Mouse (Mus musculus) layer of hippocampus, postnatal 36 days (tissue): Measurements from ENCODE around the gene Masp1. TPM values are rescaled to one million over a fixed set of nuclear protein-coding genes. Genes with fewer than 3 reads are reported as not detected.
A peak's percentile ranks its signal among the peaks of the same experiment; 100 is the strongest.

Source experiments
- DNase-seq, 2 experiments: peaks; one replicate each; pipeline ENCODE4 v3.0.0; 2022
- total RNA-seq, 2 experiments: library from RNA; stranded (reverse); gene quantifications; 2 replicates each; pipeline ENCODE4 v1.2.3; 2021

Masp1 gene
- total RNA-seq, 2 experiments from 2014 or later = 13.9 TPM

DNA sequence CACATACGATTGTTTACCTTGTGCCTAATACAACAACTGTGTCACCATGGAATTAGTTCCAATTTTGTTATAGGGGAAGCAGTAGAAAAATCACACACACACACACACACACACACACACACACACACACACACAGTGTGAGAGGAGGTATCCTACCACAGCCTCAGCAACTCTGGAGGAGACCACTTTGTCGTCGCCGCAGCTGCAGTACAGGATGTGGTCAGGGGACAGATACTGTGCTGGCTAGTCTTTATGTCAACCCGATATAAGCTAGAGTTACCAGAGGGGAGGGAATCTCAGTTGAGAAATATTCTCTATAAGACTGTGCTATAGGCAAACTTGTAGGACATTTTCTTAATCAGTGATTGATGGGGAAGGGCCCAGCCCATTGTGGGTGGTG lies 63.3 kb downstream of the Masp1 start:
- DNase-seq = no peak

DNA sequence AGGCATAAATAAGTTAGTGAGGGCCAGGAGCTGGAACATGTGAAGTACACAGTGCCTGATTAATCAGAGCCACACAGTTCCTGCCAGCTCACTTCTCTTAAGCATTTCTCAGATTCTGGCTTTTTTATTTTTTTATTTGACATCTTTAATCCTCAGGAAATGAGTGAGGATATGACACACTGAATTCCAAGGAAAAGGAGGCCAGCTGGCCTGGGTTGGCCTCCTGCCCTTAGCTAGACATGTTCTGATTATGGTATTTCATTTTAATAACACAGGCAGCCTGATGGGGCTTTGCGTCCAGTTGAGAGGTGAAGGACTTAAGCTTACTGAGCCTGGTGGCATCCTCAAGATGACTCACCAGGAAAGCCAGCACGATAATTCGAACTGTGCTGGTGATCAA lies 64.1 kb downstream of the Masp1 start:
- no peak for DNase-seq

DNA sequence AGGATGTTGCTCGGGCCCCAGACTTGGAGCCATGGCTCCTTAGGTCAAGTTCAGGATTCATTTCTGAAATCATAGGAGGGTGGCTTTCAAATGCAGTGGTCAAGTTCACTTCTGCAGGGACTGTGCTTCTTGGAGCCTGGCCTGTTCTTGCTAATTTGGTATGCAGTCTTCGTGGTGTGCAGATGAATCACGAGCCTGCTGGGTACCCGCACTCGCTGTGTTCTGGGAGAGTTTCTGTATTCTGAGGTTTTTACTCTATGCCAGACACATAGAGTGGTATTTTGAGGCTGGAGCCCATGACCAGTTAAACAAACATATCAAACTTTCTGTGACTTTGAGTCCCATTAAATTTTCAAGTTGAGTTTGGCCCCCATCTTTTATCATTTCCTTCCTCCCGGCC lies 66.2 kb downstream of the Masp1 start:
- DNase-seq = no peak

DNA sequence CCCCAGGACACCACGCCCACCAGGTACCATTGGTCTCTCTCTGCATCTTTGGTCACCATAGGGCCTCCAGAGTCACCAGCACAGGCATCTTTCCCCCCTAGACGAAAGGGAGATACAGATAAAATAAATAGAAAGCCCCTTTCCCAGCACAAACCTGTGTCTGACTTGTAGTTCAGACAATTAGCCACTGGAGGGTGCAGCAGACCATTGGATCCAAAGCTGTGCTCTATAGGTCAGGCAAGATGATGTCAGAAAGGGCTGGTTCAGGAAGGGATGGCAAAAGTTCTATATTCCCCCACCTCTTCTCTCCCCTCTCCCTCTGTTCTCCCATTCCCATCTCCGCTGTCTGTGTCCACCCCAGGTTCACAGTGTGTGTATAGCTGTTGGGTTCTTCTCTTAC lies 68.1 kb downstream of the Masp1 start:
- peak; percentile 42 to 54 for DNase-seq

DNA sequence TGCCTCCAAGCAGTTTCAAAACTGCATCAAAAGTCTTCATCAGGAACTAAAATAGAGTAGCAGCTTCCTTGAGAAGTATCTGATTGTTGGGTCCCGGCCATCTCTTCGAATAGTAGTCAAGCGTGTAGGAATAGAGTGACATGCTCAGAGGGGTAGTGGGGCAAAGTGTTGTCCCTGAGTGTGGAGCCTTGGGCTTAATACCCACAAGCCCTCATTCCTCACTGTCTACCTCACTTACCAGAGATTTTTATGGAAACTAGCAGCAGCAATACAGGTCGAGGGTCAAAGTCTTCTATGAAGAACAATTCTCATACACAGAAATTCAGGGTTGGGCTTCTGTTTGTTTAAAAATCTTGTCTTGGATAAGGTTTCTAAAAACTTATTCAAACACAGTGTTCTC lies 69.8 kb downstream of the Masp1 start:
- DNase-seq = no peak

DNA sequence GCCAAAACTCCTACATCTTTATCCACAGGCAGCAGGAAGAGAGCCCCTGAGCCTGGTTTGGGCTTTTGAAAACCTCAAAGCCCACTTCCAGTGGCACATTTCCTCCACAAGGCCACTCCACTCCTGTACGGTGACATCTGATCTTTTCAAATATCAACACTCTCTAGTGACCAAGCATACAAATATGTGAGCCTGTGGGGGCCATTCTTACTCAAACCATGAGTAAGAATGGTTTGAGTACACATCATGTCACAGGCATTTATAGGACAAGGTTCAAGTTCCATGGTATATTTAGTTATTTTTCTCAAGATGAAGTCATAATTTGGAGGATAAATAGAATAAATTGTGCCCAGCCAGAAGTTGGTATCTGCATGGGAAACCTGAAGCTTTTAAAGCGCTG lies 70.7 kb downstream of the Masp1 start:
- no peak for DNase-seq

DNA sequence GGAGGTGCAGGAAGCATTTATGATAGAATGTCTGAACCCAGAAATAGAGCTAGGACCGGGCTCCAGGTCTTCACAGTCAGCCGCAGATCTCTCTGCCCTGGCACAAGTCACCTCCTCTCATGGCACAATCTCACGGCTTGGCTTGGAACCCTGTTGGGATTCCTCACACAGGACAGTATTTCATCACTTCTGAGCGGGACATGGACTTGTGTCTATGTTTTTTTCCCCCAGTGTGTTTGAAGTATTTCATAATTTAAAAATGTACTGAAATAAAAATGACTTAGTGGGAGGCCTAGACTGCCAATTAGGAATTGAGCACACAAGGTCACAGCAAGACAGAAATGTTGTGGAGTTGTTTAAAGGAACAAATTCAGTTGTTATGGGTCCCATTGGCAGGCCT lies 76.4 kb downstream of the Masp1 start:
- no peak for DNase-seq

DNA sequence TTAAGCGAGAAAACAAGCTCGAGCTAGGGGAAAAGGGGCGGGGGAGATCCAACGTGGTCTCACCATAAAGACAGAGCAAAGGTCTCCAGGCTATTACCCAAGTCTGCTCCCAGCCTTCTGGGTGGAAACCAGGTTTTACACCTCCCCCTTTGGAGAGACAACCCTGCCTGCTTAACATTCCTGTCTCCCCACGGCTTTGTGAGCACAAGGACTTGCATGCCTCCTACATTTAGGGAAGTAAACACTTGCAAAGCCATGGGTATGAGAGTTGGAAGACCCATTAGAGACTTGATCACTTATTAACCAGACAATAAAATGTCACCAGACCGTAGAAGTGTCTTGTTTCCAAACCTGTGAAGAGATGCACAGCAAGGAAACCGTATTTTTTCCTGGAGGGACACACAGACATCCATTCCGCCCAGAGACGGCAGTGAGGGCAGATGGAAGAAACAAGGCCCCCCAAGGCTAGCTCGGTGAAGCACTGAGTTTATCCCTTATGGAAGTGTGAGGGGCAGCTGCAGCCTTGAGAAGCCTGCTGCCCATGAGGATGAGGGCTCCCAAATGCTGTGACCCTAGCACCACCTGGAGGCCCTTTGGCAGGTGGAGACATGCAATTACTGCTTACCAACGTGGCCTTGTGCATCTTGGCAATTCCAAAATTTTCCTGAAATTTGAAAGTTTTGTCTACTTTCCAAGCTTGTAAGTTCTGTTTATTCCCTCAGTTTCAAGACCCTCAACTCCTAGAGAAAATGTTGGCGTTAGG lies 83.0 kb downstream of the Masp1 start:
- DNase-seq = no peak

DNA sequence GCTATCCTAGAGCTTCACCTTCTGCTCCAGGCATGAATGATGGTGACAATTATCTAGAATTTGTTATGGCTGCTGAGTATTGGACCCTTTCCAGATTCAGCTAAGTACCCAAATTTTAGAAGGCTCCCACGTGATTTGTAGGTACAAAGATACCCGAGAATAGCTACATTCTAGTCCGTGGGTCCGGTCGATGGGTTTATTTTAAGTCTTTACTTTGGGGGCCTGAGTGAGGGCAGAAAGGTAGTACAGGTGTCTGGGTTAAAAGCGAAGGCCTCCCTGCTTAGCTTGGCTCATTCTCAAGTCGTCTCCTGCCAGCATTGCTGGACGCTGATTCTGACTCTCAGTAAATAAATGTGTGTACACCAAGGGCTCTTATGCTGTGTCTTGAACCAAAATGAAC lies 90.6 kb downstream of the Masp1 start:
- DNase-seq = no peak

DNA sequence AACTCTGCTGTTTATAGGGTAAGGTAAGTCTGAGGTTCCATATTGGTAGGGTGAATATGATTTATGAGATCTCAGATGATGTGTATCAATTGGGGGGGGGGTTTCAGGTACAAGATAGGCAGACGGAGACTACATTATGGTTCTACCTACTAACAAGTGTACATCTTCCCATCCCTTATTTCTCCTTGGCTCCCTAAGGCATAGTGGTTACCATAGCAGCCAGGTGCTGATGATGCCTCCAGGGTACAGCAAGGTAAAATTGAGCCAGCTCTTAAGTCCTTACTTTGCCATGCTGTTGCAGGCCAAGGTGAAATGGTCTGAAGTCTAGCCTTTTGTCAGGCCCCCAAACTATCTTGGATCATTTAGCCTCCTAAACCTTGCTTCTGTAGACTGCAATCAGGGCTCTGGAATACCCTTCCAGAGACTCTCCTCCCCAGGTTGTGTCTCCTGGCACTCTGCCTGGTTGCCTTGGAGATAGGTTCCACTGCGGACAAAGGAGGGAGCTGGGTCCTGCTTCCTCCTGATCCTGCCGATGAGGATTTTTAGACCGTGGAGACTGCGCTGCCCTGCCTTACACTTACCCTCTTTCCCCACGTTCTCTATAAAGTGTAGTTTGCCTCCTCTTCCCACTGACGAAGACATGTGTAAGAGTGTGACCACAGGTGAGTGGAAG lies 91.8 kb downstream of the Masp1 start, which contains the start of gene Rtp1:
Rtp1 (plus strand) TSS at position 487 of the 673 bp plus-strand sequence.
- DNase-seq = no peak

DNA sequence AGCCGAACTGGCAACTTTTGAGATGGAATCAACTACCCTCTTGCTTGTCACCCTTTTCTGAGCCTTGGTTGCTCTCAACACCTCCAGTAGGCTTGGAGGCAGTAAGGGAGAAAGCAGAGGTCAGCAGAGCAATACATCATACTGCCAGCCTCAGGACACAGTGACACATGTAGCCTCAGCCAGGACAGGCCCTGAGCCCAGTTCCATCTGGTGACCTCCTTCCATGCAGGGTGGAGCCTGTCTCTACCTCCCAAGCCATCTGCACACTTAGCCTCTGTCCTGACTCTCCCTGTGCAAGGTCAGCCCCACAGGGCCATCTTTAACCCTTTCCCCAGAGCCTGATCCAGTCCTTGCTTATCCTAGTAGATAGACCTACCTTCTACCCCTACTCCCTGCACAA lies 92.9 kb downstream of the Masp1 start:
- DNase-seq = no peak

DNA sequence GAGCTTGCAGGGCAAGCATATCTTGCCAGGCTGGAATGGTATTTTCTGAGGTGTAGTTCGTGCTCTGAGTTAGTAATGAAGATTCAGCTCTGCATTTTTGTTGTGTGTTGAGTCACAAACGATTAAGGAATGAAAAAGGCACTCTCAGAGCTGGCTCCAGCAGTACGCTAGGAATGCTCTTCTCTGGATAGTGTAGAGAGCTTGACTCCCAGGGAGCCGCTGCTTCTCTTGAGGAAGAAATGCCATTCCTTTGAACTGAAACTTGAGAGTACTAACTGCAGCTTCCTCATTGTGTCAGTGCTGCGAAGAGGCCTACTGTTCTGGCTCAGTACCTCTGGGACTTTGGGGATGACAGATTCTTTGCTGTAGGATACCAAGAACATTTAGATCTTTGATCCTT lies 96.8 kb downstream of the Masp1 start:
- no peak for DNase-seq

DNA sequence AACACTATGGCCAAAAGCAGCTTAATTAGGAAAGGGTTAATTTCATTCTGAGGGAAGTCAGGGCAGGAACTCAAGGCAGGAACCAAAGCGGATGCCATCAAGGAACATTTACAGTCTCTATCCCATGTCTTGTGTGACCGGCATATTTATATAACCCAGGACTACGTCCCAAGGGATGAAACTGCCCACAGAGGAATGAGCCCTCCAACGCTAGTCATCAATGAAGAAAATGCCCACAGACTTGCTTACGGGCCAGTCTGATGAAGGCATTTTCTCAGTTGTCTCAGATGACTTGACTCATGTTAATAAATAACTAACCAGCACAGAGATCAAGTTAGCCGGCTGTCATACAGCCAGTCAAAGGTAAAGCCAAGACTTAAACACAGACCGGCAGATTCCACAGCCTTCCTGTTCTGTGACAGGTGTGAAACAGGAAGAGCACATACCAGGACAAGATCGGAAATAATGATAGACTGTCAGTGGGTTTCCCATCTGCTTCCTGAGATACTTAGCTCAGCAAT lies 101.0 kb downstream of the Masp1 start:
- no peak for DNase-seq

DNA sequence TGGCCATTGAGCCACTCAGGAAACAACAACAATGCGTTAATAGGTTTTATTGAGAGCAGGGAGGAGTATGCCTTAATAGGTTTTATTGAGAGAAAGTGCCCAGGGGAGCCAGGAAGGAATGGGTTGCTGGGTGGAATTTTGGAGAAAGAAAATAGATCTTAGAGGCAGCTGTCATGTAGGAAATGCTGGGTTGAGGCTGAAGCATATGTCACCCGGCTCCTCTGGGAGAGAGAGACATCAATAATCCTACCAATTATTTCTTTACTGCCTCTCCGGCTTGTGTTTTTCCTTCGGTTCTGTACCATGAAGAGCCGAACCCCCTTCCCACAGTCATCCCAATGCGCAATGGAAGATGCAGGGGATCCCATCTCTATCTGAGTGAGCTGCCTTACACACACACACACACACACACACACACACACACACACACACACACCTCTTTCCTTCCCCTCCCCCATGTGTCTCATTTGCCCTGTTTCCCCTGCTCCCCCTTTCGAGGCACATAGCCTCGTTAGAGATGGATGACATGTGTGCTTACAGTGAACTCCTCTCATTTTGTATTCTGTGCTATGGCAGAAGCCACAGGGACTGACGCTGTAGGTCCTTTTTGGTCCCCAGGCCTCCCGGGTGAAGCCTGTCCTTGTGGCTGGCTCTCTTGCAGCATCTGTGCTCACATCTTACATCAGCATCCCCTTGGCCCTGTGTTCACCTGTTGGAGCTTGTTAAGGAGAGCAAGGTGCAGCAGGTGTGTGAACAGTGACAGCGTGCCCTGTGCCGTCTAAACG lies 103.0 kb downstream of the Masp1 start:
- DNase-seq = no peak

DNA sequence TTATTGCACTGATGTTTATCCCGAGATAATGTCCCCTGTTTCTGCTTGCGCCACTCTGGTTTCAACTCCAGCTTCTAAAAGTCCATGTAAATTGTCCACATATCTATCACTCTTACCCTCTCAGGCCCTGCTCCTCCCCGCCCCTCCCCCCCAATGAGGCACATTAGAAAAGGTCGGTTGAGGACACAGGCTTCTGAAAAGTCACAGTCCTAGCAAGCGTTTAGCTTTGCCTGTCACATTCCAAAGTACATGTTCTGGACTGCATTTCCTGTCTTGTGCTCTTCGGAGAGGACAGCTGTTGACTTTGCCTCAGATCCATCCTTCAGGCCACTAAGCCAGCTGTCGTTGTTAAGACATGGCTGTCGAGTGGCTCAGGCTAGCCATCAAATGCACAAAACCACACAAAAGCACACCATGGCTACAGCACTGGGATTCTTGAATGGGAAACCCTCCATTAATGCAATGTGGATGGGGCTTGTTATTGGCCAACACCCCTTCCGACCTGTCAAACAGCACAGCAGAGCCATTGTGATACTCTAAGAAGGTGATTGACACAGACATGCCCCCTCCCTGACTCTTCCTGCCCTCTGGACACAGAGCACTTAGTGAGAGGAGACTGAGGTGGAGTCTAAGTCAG lies 103.8 kb downstream of the Masp1 start:
- no peak for DNase-seq

DNA sequence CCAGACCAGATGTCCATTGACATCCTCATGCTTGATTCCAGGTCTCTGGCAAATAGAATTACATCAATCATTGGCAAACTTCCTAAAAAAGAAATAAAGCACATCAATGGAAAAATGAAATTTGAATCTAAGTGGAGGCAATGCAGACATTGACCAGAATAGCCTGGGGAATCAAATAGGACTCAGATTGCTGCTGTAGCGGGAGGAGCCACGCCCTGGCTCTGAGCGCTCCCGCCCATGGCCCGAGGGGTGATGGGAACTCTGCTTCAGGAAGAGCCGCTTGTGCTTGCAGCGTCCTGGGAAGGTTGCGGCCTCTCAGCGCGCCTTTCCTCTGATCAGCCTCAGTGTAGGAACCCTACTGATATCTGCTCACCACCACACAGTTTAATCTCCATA lies 104.4 kb downstream of the Masp1 start:
- no peak for DNase-seq

DNA sequence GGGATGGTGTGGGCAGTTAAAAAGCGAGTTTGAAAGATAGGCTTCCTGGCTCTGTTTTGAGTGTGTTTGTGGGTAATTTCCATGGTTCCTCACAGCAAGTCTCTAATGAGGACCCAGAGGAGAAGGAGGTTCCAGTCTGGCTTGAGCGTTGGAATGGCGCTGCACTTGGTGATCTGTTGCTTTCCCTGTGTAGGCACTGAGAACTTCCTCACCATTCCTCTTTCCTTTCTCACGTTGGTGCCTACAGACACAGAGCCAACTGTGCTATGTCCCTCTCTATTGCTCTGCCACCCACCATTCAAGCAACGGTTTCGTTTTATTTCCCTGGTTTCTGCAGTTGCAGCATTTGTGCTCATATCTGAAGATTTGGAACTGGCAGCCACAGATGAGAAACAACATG lies 107.7 kb downstream of the Masp1 start:
- DNase-seq = no peak

DNA sequence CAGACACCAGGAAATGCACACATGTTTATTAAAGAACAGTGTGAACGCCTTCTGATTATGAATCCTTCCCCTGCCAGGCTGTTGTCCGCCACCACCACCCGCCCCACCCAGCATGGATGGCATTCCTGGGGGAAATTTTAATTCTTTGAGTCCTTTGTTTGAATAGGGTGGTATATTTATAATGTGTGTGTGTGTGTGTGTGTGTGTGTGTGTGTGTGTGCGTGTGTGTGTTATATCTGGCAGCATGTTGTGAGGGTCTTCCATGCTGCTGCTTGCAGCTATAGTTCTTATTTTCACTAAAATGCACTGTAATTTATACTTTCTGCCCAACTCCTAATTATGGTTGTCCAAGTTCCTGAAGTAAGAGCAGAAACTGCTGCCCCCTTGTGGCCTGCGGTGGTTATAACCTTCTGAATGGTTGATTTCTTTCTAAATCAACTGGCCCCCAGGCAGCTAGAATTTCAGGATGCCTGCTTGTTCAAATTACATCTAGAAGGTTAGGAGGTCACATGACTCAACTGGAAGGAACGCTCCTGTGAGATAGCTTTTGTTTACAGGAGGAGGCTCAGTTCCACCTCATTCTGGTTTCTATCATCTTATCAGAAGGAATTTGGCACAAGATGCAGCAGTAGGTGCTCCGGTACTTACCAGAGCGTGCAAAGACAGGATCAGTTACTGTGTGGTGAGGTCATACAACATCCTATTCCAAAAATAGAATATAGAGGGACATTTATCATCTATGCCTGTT lies 117.4 kb downstream of the Masp1 start:
- peak; percentile 47 to 67 for DNase-seq

DNA sequence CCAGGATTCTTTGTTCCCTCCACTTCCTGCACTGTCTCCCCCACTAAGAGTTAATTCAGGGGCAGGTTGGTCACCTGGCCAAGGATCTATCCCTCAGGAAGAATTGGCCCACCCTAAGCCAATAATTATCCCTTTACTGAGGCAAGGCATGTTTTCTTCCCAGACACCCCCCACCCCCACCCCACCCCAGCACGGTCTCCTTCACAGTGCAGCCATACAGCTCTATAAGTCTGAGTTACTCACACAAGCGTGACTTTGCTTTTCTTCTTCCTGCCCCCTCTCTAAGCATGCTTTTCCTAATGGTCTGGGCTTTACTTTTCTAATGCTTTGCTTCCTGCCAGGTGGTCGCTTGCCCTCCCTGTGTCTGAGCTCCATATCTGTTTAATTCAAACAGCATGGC lies 118.7 kb downstream of the Masp1 start:
- DNase-seq = no peak

DNA sequence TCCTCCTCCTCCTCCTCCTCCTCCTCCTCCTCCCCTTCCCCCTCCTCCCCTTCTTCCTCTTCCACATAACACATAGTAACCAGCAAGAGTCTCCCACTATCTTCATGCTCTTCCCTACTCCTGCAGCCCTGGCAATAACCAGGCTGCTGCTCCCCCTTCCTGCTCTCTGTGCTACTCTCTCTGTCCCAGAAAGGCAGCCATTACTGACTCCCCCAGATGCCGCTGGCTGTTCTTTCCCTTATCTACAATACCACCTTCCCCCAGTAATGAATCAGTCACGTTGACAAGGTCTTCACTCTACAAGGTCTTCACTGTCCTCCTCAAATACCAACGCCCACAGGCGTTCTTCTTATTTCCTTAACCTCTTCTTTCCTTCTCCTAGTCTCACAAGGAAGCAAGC lies 119.2 kb downstream of the Masp1 start:
- DNase-seq = no peak
